ENCODE assay signal across 32 mouse cellular contexts in genomic region chr14:99434645-99435044, GRCm38 (mm10).
"Had no signal": no experiment of that assay in that cellular context is flagged by ENCODE, and none has a peak within 500 bp of the region (broad histone marks: within the 10 kb centered on the region; RNA-seq: fewer than 3 reads in every experiment).

No protein-coding gene starts in this region.

- ATAC-seq: liver, embryonic 12.5 days; liver, postnatal 0 days; lung, postnatal 0 days; midbrain, embryonic 13.5 days; midbrain, embryonic 15.5 days; midbrain, embryonic 16.5 days had no signal

- H3K4me3 ChIP-seq: left cerebral cortex, adult 2 months; limb, embryonic 10.5 days; limb, embryonic 12.5 days; limb, embryonic 13.5 days; limb, embryonic 15.5 days; liver, embryonic 12.5 days; liver, embryonic 13.5 days; liver, embryonic 15.5 days; lung, embryonic 15.5 days; megakaryocyte, embryonic 14.5 days; midbrain, embryonic 10.5 days; midbrain, embryonic 12.5 days; midbrain, embryonic 13.5 days; midbrain, embryonic 15.5 days; myocyte had no signal

- H3K9ac ChIP-seq: limb, embryonic 12.5 days; limb, embryonic 13.5 days; limb, embryonic 15.5 days; liver, embryonic 12.5 days; liver, embryonic 13.5 days; liver, embryonic 14.5 days; liver, embryonic 15.5 days; liver, postnatal 0 days; lung, embryonic 14.5 days; lung, embryonic 15.5 days; midbrain, embryonic 12.5 days; midbrain, embryonic 13.5 days; midbrain, embryonic 15.5 days had no signal

- H3K36me3 ChIP-seq: limb, embryonic 10.5 days; limb, embryonic 12.5 days; limb, embryonic 13.5 days; limb, embryonic 15.5 days; liver, embryonic 12.5 days; liver, embryonic 13.5 days; liver, embryonic 15.5 days; lung, embryonic 15.5 days; midbrain, embryonic 10.5 days; midbrain, embryonic 12.5 days; midbrain, embryonic 13.5 days; midbrain, embryonic 15.5 days had no signal

- H3K27me3 ChIP-seq: limb, embryonic 12.5 days; limb, embryonic 13.5 days; limb, embryonic 15.5 days; liver, embryonic 12.5 days; liver, embryonic 13.5 days; liver, embryonic 15.5 days; lung, embryonic 15.5 days; midbrain, embryonic 12.5 days; midbrain, embryonic 13.5 days; midbrain, embryonic 15.5 days had no signal

- H3K27ac ChIP-seq: left cerebral cortex, adult 2 months; limb, embryonic 10.5 days; limb, embryonic 12.5 days; limb, embryonic 13.5 days; limb, embryonic 15.5 days; liver, embryonic 12.5 days; liver, embryonic 13.5 days; liver, embryonic 14.5 days; liver, embryonic 15.5 days; lung, embryonic 15.5 days; macrophage; midbrain, embryonic 10.5 days; midbrain, embryonic 12.5 days; midbrain, embryonic 13.5 days; midbrain, embryonic 15.5 days had no signal

- DNase-seq: left cerebral cortex, postnatal 4 days; liver; liver, embryonic 13.5 days; liver, postnatal 0 days; lung, adult 18-20 months; lung, adult 2 months; lung, embryonic 14.5 days; lung, postnatal 10 days; lung, postnatal 14 days; lung, postnatal 36 days; lung, postnatal 4 days; midbrain, embryonic 14.5 days had no signal

- H3K4me1 ChIP-seq: limb, embryonic 10.5 days; limb, embryonic 12.5 days; limb, embryonic 13.5 days; limb, embryonic 15.5 days; liver, embryonic 12.5 days; liver, embryonic 13.5 days; liver, embryonic 15.5 days; megakaryocyte, embryonic 14.5 days; midbrain, embryonic 10.5 days; midbrain, embryonic 12.5 days; midbrain, embryonic 13.5 days; midbrain, embryonic 15.5 days had no signal

- H3K4me2 ChIP-seq: limb, embryonic 12.5 days; limb, embryonic 13.5 days; limb, embryonic 15.5 days; liver, embryonic 11.5 days; liver, embryonic 12.5 days; liver, embryonic 13.5 days; liver, embryonic 15.5 days; lung, embryonic 14.5 days; lung, embryonic 15.5 days; midbrain, embryonic 11.5 days; midbrain, embryonic 12.5 days; midbrain, embryonic 13.5 days; midbrain, embryonic 15.5 days had no signal

- H3K9me3 ChIP-seq: limb, embryonic 10.5 days; limb, embryonic 12.5 days; limb, embryonic 13.5 days; limb, embryonic 15.5 days; liver, embryonic 12.5 days; liver, embryonic 13.5 days; liver, embryonic 15.5 days; lung, embryonic 15.5 days; midbrain, embryonic 10.5 days; midbrain, embryonic 12.5 days; midbrain, embryonic 13.5 days; midbrain, embryonic 15.5 days had no signal
